Mouse (Mus musculus) G1E (cell line): ENCODE results near the gene Gm26661.

Experiments used
- CTCF ChIP-seq: IDR thresholded peaks from 2 replicates; pipeline ENCODE4 v1.5.1; 2012; ENCODE audit warnings: low read depth, low read length, inconsistent platforms, mixed read lengths
- GATA1 ChIP-seq: IDR thresholded peaks from 2 replicates; pipeline ENCODE4 v1.6.1; 2012; ENCODE audit warnings: borderline replicate concordance, low read length, inconsistent platforms, mixed read lengths

GRCm38 (mm10) chr14:7839950-7840514 lies 48.6 kb downstream of the Gm26661 start:
- TF ChIP-seq CTCF (no peak), GATA1 (no peak)
